Mouse (Mus musculus) natural killer cell, adult 2 months (primary cell): ENCODE data around the gene Hmbs.
"Not testable (repeated sequence)": the region's sequence is repeated elsewhere in the genome, so short reads cannot be mapped to it uniquely, and the experiment has no call there.

ENCODE experiments used
- DNase-seq, 2 experiments: peaks; one replicate each; pipeline ENCODE4 v3.0.0; 2022; ENCODE audit warnings: low spot score in 2 of 2

Hmbs gene

GRCm38 (mm10) chr9:44325032-44325767, 18.8 kb downstream of the Hmbs start:
- DNase-seq = not testable (repeated sequence)

DNA sequence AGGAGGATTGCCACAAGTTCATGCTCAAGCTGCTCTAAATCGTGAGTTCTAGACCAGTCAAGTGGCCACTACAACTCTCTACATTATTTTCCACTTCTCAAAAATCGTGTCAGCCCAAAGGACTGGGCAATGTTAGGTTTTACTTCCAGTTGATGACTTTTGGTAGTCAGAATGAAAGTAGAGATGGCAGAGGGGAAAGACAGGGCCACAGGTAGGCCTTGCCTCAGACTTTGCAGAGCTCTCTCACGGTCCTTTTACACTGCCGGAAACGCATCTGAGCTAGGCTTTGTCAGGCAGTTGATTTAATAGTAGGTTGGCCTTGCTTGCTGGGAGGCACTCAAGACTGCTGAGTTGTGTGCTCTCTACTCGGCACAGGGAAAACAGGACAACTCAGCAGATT, 19.9 kb downstream of the Hmbs start:
- no peak for DNase-seq

DNA sequence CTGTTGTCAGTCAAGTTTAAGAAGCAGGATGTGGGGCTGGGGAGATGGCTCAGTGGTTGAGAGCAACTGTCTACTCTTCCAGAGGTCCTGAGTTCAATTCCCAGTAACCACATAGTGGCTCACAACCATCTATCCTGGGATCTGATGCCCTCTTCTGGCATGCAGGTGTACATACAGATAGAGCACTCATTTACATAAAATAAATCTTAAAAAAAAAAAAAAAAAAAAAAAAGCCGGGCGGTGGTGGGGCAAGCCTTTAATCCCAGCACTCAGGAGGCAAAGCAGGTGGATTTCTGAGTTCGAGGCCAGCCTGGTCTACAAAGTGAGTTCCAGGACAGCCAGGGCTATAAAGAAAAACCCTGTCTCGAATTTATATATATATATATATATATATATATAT, 20.4 kb downstream of the Hmbs start:
- DNase-seq = not testable (repeated sequence)

DNA sequence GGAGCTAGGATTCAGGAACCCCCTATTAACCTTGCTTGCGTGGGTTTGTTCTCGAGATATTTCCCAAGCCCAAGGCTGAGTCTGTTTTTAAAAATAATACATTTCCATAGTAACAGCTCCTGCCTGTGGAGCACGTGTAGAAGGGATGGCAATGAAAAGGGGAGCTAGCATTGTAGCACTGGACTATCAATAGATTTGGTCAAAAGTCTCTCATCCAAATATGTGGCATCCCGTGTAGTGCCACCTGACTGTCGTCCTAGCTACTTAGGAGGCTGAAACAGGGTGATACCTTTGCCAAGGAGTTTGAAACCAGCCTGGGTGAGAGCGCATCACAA, 23.3 kb downstream of the Hmbs start:
- DNase-seq = no peak

- peak; percentile 46 to 61 for DNase-seq
These were observed 23.9 kb downstream of the Hmbs start, which contains the start of gene C2cd2l for GRCm38 (mm10) chr9:44319887-44320798. Gene C2cd2l (minus strand): TSS chr9:44320285.

DNA sequence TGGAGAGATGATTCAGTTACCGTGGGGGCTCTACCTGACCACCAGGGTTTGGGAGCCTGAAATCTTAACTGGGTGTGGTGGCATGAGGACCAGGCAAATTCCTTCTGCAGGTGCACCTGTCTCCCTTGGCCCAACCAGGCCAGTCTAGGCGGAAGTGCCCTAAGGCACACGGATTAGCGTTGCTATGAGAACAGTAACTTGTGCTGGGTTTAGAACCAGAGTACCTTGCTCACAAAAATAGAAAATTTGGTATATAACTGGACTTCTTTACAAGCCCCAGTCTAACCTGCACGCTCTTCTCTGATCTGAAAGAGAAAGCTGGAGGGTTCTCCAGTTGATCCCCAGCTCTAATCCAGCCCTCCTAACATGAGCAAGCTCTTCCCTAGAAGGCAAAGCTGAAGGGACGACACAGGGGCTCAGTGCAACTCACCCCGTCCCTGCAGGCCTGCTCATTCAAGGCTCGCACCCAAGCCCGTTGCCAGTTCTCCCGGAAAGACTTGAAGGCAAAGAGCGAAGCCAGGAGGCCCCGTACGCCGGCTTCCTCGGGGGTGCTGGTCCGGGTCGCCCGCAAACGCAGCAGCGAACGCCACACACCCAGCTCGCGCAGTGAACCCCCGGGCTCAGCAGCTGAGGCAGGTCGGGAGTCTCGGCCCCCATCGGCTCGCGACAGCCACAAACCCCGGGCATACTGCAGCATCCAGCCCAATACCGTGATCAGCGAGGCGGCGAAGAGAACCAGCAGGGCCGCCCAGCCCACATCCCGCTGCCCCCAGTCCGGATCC, 24.7 kb downstream of the Hmbs start:
- peak in 1 of 2 experiments; percentile 22 for DNase-seq

- no peak for DNase-seq
These were observed 25.3 kb downstream of the Hmbs start for GRCm38 (mm10) chr9:44318826-44319095.

- DNase-seq = no peak
These were observed 25.8 kb downstream of the Hmbs start for GRCm38 (mm10) chr9:44318076-44318825.

DNA sequence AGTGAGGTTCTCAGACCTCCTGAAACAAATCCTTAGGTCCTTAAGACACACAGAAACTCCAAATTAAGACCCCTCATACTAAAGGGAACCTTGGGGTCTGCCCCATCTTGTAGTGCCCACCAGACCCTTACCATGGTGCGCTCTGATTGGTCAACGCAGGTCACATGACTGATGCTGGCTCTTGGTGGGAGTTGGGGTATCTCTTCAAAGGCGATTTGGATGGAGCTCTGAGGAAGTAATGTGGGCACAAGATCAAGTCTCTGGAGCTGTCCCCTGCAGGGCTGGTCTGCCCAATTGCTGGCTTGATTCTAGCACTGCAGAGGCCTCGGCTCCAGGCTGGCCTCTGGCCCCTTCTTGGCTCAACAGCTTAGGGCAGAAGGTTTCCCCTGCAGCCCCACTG, 26.6 kb downstream of the Hmbs start:
- no peak for DNase-seq

DNA sequence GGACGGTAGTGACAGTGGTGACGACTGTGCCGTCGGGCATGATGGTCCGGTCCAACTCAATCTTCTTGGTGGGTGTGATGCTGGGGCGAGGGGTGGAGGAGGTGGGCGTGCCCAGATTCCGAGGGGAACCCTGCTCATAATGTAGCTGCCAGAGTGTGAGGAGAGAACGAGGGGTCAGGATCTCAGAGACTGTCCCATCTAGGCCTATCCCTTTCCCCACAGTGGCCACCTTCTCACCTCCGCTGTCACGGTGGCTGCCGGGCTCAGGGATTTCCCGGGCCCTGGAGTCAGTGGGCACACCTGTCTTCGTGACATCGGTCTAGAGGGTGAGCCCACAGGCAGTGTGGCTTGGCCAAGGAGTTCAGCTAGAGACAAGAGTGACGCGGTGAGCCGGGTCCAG, 29.1 kb downstream of the Hmbs start:
- no peak for DNase-seq

- DNase-seq = no peak
These were observed 29.8 kb downstream of the Hmbs start for GRCm38 (mm10) chr9:44314257-44314547.

DNA sequence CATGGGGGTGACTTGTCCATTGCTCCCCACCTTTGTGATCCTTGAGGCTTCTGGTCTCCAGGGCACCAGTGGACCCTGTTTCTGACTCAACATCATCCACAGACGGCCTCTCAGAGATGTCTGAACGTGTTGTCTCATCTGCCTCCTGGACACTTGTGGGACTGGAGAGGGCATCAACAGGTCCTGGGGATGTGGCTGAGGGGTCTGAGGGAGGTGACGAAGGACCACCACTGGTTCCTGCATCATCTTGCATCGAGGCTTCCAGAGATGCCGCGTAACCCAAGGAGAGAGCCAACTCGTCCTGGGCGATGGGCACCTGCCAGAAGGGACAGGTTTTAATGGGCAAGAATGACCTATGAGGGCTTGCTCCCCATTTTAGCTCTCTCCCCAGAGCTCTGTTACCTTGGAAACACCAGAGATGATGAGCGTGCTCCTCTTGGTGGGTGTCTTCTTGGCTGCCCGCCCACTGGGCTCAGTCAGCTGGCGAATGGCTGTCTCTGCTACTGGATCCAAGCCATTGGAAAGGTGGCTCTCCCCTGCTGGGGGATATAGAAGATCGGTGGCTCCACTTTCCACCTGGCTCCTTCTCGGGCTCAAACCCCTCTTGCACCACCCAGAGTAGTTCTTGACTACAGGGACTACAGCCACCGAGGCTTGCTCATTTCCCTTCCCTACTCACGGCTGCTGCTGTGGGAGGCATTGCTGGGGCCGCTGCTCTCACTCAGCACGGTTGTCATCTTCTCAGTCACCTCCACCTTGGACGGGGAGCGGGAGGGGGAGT, 30.4 kb downstream of the Hmbs start:
- DNase-seq = no peak

DNA sequence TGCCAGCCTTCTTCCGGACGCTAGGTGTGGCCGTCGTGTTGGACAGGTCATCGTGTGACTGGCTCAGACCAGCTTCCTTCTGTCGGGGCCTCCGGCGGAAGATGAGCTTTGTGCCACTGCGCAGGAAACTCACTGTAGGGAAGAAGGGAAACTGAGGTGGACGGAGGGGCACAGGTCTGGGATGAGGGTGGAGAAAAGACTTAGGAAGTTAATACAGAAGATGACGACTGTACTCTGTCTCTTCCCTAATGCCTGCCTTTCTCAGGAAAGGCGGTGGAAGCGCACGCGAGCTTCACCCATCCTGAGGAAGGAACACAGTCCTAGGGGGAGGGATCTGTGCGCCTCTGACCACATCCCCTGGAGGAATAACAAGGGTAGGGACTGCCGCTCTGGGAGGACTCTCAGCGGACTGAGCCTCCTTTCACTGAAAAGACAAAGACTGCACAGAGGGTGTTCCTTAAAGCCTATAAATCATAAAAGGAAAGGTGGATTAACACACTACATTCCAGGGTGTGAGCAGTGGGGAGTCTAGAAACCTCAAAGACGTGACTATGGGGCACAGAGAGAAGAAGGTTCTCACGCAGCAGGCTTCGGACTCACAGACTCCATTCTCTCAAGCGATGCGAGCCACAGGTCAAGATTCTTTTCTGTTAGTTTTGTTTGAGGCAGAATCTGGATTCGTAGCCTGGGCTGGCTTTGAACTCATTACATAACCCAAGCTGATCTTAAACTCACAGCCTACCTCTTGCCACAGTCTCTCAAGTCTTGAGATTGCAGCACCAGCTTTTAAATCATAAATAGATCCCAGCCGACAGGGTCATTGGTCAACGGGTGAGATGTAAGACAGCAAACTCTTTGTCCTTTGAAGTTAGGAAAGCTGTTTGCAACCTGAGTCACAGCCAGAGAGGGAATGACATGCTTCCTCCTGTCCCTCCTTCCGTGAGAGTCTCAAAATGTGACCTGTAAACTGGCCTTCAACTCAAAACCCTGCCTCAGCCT, 32.6 kb downstream of the Hmbs start:
- no peak for DNase-seq

DNA sequence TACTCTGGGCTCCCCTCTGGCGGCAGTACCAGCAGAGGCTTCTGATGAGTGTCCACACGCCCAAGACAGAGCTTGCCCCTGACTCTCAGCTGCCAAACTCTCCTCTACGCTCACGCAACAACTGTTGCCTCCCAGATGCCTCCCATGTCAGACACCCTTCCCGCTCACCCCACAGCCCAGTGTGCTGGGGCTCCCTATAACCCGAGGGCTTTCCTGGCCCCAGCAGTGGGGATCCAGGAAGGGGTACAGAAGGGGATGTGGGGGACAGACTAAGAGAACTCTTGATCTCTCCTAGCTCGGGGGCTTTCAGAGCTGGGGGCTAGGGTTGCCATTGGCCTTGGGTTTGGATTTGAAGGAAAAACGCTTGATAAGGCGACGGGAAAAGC, 33.3 kb downstream of the Hmbs start:
- no peak for DNase-seq

GRCm38 (mm10) chr9:44309756-44310155, 34.3 kb downstream of the Hmbs start:
- DNase-seq = no peak

DNA sequence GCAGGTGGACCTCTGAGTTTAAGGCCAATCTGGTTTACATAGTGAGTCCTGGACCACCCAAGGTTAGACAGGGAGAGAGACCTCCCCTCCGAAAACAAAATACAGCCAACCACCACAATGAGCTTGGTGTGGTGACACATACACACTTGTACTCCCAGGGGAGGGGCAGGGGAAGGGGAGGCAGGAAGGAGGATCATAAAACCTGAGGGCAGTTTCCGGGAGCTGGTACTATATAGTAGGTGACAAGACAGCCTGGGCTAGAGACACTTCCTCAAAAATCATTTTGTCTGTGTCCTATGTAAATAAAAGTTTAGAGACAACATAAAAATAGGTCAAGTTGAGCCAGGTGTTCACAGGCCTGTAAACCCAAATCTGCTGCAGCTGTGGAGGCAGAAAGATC, 36.8 kb downstream of the Hmbs start:
- DNase-seq = peak in 1 of 2 experiments; percentile 39

- DNase-seq = no peak
These were observed 37.5 kb downstream of the Hmbs start for GRCm38 (mm10) chr9:44306532-44306931.

- DNase-seq = peak; percentile 98 to 99
These were observed 38.5 kb downstream of the Hmbs start, which contains the start of gene Hinfp for GRCm38 (mm10) chr9:44305466-44306079. Gene Hinfp (minus strand): TSS chr9:44305671.

DNA sequence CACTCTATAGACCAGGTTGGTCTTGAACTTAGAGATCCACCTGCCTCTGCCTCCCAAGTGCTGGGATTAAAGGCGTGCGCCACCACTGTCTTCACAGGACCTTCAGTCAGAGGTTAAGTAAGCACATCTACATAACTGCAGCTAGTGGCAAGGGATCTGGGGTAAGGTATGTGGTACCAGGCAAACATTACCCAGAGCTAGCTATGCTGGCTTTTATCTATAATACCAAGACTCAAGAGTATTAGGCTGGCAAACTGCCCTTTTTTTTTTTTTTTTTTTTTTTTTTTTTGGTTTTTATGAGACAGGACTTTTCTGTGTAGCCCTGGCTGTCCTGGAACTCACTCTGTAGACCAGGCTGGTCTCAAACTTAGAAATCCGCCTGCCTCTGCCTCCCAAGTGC, 44.0 kb downstream of the Hmbs start:
- DNase-seq = not testable (repeated sequence)
